Mouse (Mus musculus) MEL (cell line): Measurements from ENCODE around the gene Gm20390.

Experiments used
- CHD1 ChIP-seq: IDR thresholded peaks from 2 replicates; pipeline ENCODE4 v1.6.1; 2012; ENCODE audit warnings: low read depth, mild to moderate bottlenecking, inconsistent platforms, low read length, improper control_type of control experiment
- CHD2 ChIP-seq: IDR thresholded peaks from 2 replicates; pipeline ENCODE4 v1.6.1; 2011; ENCODE audit warnings: low read length, improper control_type of control experiment
- CTCF ChIP-seq, 3 experiments: IDR thresholded peaks in 2 of 3; conservative IDR thresholded peaks in 1 of 3; 2 replicates each; pipeline ENCODE4 v1.5.1; 2011 to 2012; ENCODE audit warnings: low read length in 3 of 3, low read depth in 2 of 3, mild to moderate bottlenecking in 2 of 3, improper control_type of control experiment in 1 of 3, inconsistent platforms in 1 of 3, mixed read lengths in 1 of 3, moderate library complexity in 1 of 3; ENCODE audit not compliant: control insufficient read depth in 1 of 3, insufficient read depth in 1 of 3, poor library complexity in 1 of 3, severe bottlenecking in 1 of 3
- E2F4 ChIP-seq: IDR thresholded peaks from 2 replicates; pipeline ENCODE4 v1.6.1; 2011; ENCODE audit warnings: low read depth, low read length, improper control_type of control experiment, borderline replicate concordance
- ELF1 ChIP-seq: IDR thresholded peaks from 2 replicates; pipeline ENCODE4 v1.6.1; 2014; ENCODE audit warnings: low read depth, mild to moderate bottlenecking, inconsistent platforms, low read length, improper control_type of control experiment, moderate library complexity
- GATA1 ChIP-seq: IDR thresholded peaks from 2 replicates; pipeline ENCODE4 v1.6.1; 2011; ENCODE audit warnings: low read depth, low read length, improper control_type of control experiment
- MAFK ChIP-seq: IDR thresholded peaks from 2 replicates; pipeline ENCODE4 v1.6.1; 2011; ENCODE audit warnings: low read depth, mild to moderate bottlenecking, low read length, improper control_type of control experiment, borderline replicate concordance
- POLR2A ChIP-seq, 2 experiments: IDR thresholded peaks; 2 replicates each; pipeline ENCODE4 v1.6.1; 2011 to 2012; ENCODE audit warnings: low read length in 2 of 2, mild to moderate bottlenecking in 2 of 2, control low read depth in 1 of 2, improper control_type of control experiment in 1 of 2, low read depth in 1 of 2, moderate library complexity in 1 of 2; ENCODE audit not compliant: control insufficient read depth in 1 of 2, insufficient read depth in 1 of 2, poor library complexity in 1 of 2
- POLR2AphosphoS5 ChIP-seq: IDR thresholded peaks from 2 replicates; pipeline ENCODE4 v1.6.1; 2012; ENCODE audit warnings: low read depth, borderline replicate concordance, mild to moderate bottlenecking, inconsistent platforms, low read length, moderate library complexity, mixed read lengths
- RCOR1 ChIP-seq: IDR thresholded peaks from 2 replicates; pipeline ENCODE4 v1.6.1; 2012; ENCODE audit warnings: low read depth, mild to moderate bottlenecking, inconsistent platforms, low read length, improper control_type of control experiment
- ZC3H11A ChIP-seq: IDR thresholded peaks from 2 replicates; pipeline ENCODE4 v1.6.1; 2012; ENCODE audit warnings: low read depth, mild to moderate bottlenecking, inconsistent platforms, low read length, improper control_type of control experiment

DNA sequence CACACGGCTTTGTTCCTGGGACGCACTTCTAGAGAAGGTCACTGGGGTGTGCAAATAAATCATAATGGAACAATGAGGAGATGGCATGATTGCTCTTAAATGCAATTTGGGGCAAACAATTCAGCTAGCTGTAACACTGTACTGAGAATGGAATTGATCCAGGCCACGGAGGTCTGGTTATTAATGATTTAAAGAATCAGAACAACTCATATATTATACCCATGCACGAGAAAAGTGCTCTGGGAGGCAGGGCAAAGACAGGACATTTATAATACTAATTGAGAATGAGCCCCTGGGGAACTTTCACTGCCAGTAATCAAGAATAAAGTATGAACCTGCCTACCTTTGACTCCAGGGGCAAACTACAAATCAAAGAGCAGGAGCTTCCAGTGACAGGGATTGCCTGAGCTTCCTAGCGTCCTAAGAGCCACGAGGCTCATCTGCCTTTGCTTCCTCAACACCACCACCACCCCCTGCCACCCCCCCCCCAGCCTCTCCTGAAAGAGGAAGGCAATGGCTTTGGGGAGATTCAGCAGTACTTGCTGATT lies 11.5 kb upstream of the Gm20390 start:
- TF ChIP-seq ELF1 (no peak), CTCF (IDR thresholded peaks at IDR 0.05 in 2 of 3, conservative IDR thresholded peaks at IDR 0.05 in 1 of 3; ENCODE audit: control insufficient read depth in 1 of 3, insufficient read depth in 1 of 3, low read depth in 2 of 3, low read length in 3 of 3, poor library complexity in 1 of 3, severe bottlenecking in 1 of 3) (no peak), RCOR1 (no peak), POLR2AphosphoS5 (no peak), POLR2A (IDR thresholded peaks at IDR 0.05; ENCODE audit: control insufficient read depth in 1 of 2, insufficient read depth in 1 of 2, low read depth in 1 of 2, low read length in 2 of 2, poor library complexity in 1 of 2) (no peak), CHD1 (no peak), CHD2 (no peak), GATA1 (no peak), ZC3H11A (no peak), E2F4 (no peak), MAFK (no peak)
